8 mouse cellular contexts compared by ENCODE assay signal in the genomic region with DNA sequence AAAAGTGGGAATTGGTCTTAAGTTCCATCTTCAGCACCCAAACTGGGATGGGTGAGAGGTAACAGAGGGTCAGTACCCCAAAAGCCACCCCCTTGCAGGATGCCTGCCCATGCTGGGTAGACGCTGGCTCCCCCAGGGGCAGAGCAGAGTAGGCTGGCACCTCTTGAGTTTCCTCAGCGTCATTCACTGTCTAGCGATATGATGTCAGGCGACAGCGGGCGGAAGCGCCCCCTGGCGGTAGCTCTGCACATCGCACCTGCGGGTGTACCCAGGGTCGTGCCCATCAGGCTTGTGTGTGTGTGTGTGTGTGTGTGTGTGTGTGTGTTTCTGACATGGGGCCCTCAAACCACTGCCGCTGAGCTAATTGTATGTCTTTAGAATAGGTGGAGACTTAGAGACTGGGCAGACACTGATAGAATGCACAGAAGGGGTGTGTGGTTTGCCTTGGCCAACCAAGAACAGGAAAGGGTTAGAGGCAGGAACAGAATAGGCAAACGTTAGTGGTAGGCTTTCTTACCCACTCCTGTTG. TPM values are rescaled to one million over a fixed set of nuclear protein-coding genes. Genes with fewer than 3 reads are reported as not detected.
DNase-seq lines count a peak whose midpoint lies in the region; ATAC-seq and TF ChIP-seq lines count a peak whose summit lies in the region.

No protein-coding gene starts in this region.

- H3K9me3 ChIP-seq in hindbrain, postnatal 0 days (ENCODE audit: low read length): no peaks in the 10 kb centered on the region

- no peak overlapping the region for H3K4me2 ChIP-seq in hindbrain, postnatal 0 days (ENCODE audit: low read depth, low read length)

- intact Hi-C loops in heart, postnatal 25 days (cut with DNase I): loop anchor here (1.0 to 10.0 kb wide), 3 partner anchors 39 to 405 kb away; partner anchors contain the start of gene Pard6b
- intact Hi-C loops in left cerebral cortex, postnatal 36 days (cut with DNase I): loop anchor here (10.0 kb wide), 1 partner anchor 395 kb away; no protein-coding TSS in a partner anchor

- no peaks in the 10 kb centered on the region for H3K36me3 ChIP-seq in hindbrain, postnatal 0 days (ENCODE audit: insufficient read depth, low read length)

- ATAC-seq in hindbrain, postnatal 0 days: peak; percentile 87

- DNase-seq in heart, adult 18-20 months: peak; percentile 77 to 92
- DNase-seq in heart, postnatal 25 days (ENCODE audit: low spot score): no peak
- DNase-seq in cerebellum, postnatal 14 days: peak; percentile 90 to 95
- DNase-seq in frontal cortex, postnatal 36 days (ENCODE audit: low spot score in 2 of 2): peak; percentile 75 to 79
- peak; percentile 86 for DNase-seq in hindbrain, postnatal 0 days (ENCODE audit: low spot score)
- DNase-seq in left cerebral cortex, postnatal 36 days (ENCODE audit: low spot score in 2 of 2): peak; percentile 60 to 65
- peak; percentile 88 for DNase-seq in mesoderm, embryonic 11.5 days (ENCODE audit: low read depth, low spot score)
- DNase-seq in spleen, adult 12 weeks (ENCODE audit: low spot score): peak; percentile 79

- no peak overlapping the region for H3K4me3 ChIP-seq in hindbrain, postnatal 0 days (ENCODE audit: low read length)

- H3K27ac ChIP-seq in hindbrain, postnatal 0 days: no peak overlapping the region

- H3K9ac ChIP-seq in hindbrain, postnatal 0 days (replicated peaks; ENCODE audit: low read length): no peak overlapping the region

- TF ChIP-seq CTCF in hindbrain, postnatal 0 days (IDR thresholded peaks at IDR 0.05; ENCODE audit: low read depth): peak; percentile 97

- WGBS in hindbrain, postnatal 0 days: 5% methylated on average over 13 of the region's 13 CpGs

- no peaks in the 10 kb centered on the region for H3K27me3 ChIP-seq in hindbrain, postnatal 0 days (ENCODE audit: insufficient read depth, low read length)

- H3K4me1 ChIP-seq in hindbrain, postnatal 0 days (ENCODE audit: insufficient read depth, low read length): no peaks in the 10 kb centered on the region

RNA-seq across cellular contexts. Expression of gene Cebpb, which starts 8.7 kb away (rescaled TPM):
- total RNA-seq in heart, adult 18-20 months (2021): 100 to 1,000 TPM; 127 to 160 TPM
- total RNA-seq in heart, postnatal 25 days (2021): 10 to 100 TPM; 58.0 to 84.2 TPM
- total RNA-seq in hindbrain, postnatal 0 days (2014; rRNA removed): 8.1 and 8.7 TPM in 2 replicates
- 5.2 and 5.7 TPM in 2 replicates for polyA plus RNA-seq in hindbrain, postnatal 0 days (2015; fragmentation: Nextera tagmentation; extraction: Ambion mirVana)
- total RNA-seq in left cerebral cortex, postnatal 36 days (2021): 10 to 100 TPM; 12.9 to 18.8 TPM

RNA-seq across cellular contexts. Expression of gene Tmem189, which starts 9.7 kb away (rescaled TPM):
- total RNA-seq in heart, adult 18-20 months (2021): 10 to 100 TPM; 22.0 to 23.0 TPM
- total RNA-seq in heart, postnatal 25 days (2021): 10 to 100 TPM; 27.2 TPM
- total RNA-seq in hindbrain, postnatal 0 days (2014; rRNA removed): 70.0 and 79.9 TPM in 2 replicates
- 41.4 and 42.0 TPM in 2 replicates for polyA plus RNA-seq in hindbrain, postnatal 0 days (2015; fragmentation: Nextera tagmentation; extraction: Ambion mirVana)
- total RNA-seq in left cerebral cortex, postnatal 36 days (2021): 10 to 100 TPM; 45.2 to 48.3 TPM

RNA-seq across cellular contexts. Expression of gene Gm20431, which starts 18.7 kb away (rescaled TPM):
- 10 to 100 TPM in 1 of 2 experiments, 1 to 10 TPM in 1; 9.3 to 17.0 TPM for total RNA-seq in heart, adult 18-20 months (2021)
- 10 to 100 TPM; 18.0 to 18.4 TPM for total RNA-seq in heart, postnatal 25 days (2021)
- 7.5 and 10.7 TPM in 2 replicates for total RNA-seq in hindbrain, postnatal 0 days (2014; rRNA removed)
- 7.2 and 9.8 TPM in 2 replicates for polyA plus RNA-seq in hindbrain, postnatal 0 days (2015; fragmentation: Nextera tagmentation; extraction: Ambion mirVana)
- 10 to 100 TPM; 42.3 to 46.8 TPM for total RNA-seq in left cerebral cortex, postnatal 36 days (2021)

RNA-seq across cellular contexts. Expression of gene Ube2v1, which starts 48.1 kb away (rescaled TPM):
- total RNA-seq in heart, adult 18-20 months (2021): 100 to 1,000 TPM; 119 to 126 TPM
- 100 to 1,000 TPM in 1 of 2 experiments, 10 to 100 TPM in 1; 99.3 to 105 TPM for total RNA-seq in heart, postnatal 25 days (2021)
- 209 and 247 TPM in 2 replicates for total RNA-seq in hindbrain, postnatal 0 days (2014; rRNA removed)
- polyA plus RNA-seq in hindbrain, postnatal 0 days (2015; fragmentation: Nextera tagmentation; extraction: Ambion mirVana): 380 and 384 TPM in 2 replicates
- total RNA-seq in left cerebral cortex, postnatal 36 days (2021): 100 to 1,000 TPM; 246 to 259 TPM
